Mouse (Mus musculus): ENCODE measurements around the gene Tuba3b. TPM values are rescaled to one million over a fixed set of nuclear protein-coding genes. Genes with fewer than 3 reads are reported as not detected.
A peak's percentile ranks its signal among the peaks of the same experiment; 100 is the strongest.

Tuba3b gene
- not detected for total RNA-seq (2021)
- long read RNA-seq = 0 reads

- no peak for DNase-seq (ENCODE audit: low spot score in 2 of 2)
These were observed at the start of gene Tuba3b for GRCm38 (mm10) chr6:145615666-145616210. TSS of gene Tuba3b (plus strand) at chr6:145615757.

DNA sequence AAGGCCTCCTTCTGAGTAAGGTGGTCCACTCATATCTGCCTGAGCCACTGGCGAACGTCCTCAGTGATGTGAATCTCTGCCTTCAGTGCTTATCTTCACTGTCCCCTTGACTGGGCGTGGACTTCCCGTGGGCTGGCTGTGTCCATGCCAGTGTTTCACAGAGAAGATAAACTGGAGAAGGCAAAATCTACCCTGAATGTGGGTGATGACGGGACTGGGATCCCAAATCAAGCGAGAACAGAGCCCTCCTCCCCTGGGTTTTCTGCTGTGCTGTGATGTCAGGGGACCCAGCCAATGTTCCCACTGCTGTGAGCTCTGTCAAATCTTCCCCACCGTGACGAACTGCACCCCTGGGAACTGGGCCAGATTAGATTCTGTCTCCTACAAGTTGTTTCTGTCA, 48.3 kb upstream of the Tuba3b start:
- no peak for DNase-seq (ENCODE audit: low spot score in 2 of 2)

GRCm38 (mm10) chr6:145567832-145568231, 47.7 kb upstream of the Tuba3b start:
- DNase-seq (ENCODE audit: low spot score in 2 of 2) = no peak

DNA sequence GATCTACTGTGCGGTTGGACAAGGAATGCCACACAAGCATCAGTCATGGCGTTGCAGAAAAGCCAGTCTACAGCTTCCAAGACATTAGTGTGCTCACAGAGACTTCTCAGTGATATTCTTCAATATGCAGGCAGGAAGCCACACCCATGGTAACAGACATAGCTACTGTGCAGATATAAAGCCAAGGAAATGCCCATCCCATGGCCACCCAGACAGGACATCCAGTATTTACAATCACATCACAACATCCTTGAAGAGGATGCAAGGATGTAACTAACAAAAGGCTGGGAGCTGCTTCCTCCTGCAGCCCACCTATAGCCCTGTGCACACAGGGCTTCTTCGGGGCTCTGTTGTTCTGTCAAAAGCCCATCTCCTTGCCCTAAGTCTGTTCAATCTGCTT, 46.9 kb upstream of the Tuba3b start:
- no peak for DNase-seq (ENCODE audit: low spot score in 2 of 2)

- no peak for DNase-seq (ENCODE audit: low spot score in 2 of 2)
These were observed 42.1 kb upstream of the Tuba3b start for GRCm38 (mm10) chr6:145573250-145574013.

DNA sequence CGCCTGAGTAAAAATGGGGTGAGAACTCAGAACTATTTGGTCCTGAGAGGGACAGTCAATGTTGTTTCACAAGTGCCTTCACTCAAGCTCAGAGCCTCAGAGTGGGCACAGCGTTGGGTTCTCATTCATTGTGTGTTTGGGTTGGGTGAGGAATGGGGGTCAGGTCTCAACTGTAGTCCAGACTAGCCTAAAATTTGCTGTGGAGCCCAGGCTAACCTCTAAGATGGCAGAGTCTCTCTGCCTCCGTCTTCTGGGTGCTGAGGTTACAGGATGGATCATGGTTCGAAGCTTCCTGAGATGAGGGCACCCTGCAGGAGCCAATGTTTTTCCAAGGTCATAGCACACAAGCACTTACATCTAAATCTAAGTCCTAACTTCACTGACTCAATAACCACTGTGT, 38.8 kb upstream of the Tuba3b start:
- no peak for DNase-seq (ENCODE audit: low spot score in 2 of 2)

- DNase-seq (ENCODE audit: low spot score in 2 of 2) = no peak
These were observed 36.9 kb upstream of the Tuba3b start for GRCm38 (mm10) chr6:145578457-145579185.

- no peak for DNase-seq (ENCODE audit: low spot score in 2 of 2)
These were observed 35.8 kb upstream of the Tuba3b start for GRCm38 (mm10) chr6:145579761-145580160.

GRCm38 (mm10) chr6:145581366-145582170, 34.0 kb upstream of the Tuba3b start:
- DNase-seq (ENCODE audit: low spot score in 2 of 2) = no peak

GRCm38 (mm10) chr6:145585052-145585973, 30.2 kb upstream of the Tuba3b start:
- DNase-seq (ENCODE audit: low spot score in 2 of 2) = peak; percentile 7 to 24

DNA sequence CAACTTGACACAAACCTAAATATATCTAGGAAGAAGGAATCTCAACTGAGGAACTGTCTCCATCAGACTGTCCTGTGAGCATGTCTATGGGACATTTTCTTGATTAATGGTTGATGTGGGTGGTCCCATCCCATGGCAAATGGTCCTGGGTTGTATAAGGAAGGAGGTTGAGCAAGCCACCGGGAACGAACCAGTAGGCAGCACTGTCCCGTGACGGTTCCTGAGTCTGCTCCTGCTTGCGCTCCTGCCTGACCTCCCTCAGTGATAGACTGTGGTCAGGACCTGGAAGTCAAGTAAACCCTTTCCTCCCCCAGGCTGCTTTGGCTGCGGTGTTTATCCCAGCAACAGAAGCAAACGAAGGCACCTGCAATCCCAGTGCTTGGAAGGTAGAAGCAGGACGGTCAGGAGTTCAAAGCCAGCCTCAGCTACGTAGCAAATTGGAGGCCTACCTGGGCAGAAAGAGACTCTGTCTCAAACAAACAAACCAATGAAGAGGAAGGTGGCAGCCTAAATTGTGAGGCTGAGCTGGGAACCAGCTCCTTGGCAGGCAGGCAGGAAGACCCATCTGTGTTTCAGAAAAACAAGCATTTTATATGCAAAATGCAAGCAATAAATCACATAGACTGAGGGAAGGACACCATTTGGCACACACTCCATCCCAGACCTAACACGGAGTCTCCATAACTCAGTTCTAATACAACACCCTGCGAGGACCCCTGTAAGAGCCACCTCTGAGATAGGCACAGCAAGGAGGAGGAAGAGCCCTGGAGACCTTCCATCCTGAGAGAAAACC, 24.9 kb upstream of the Tuba3b start:
- peak in 1 of 2 experiments; percentile 15 for DNase-seq (ENCODE audit: low spot score in 2 of 2)

GRCm38 (mm10) chr6:145591578-145591977, 24.0 kb upstream of the Tuba3b start:
- no peak for DNase-seq (ENCODE audit: low spot score in 2 of 2)

- DNase-seq (ENCODE audit: low spot score in 2 of 2) = no peak
These were observed 23.5 kb upstream of the Tuba3b start for GRCm38 (mm10) chr6:145592036-145592435.

DNA sequence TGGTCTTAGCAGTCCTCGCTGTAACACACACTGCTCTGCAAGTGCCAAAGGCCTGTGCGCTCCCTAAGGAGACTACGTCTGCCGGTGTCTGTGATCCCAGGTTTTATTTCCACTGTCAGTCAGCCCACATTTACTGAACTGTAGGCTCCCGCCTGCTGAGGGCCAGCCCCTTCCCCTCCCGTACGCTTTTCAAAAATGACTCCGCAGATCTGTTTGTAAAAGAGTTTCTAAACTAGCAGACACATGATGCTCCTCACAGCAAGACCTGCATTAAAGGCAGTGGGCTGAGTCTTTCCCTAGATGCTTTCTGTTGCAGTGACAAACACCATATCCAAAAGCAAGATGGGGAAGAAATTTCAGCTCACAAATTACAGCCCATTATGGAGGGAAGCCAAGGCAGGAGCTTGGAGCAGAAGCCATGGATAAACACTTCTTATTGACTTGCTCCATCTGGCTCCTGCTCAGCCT, 23.0 kb upstream of the Tuba3b start:
- no peak for DNase-seq (ENCODE audit: low spot score in 2 of 2)

GRCm38 (mm10) chr6:145593991-145594390, 21.6 kb upstream of the Tuba3b start:
- no peak for DNase-seq (ENCODE audit: low spot score in 2 of 2)

DNA sequence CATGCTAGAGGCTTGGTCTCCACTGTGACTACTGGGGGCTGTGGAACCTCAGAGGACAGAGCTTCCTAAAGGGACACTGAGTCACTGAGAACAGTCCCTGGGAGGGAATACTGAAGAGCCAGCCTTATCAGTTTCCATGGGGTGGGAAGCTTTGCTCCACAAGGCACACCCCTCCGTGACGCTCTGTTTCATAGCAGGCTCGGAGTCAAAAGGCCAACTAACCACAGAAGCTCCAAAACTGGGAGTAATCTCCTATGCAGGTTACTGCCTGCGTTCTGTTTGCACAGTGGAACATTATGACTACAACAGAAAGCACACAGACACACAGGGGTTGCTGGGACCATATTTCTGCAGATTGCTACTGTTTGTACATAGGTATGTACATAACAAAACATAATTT, 19.7 kb upstream of the Tuba3b start:
- DNase-seq (ENCODE audit: low spot score in 2 of 2) = no peak

- DNase-seq (ENCODE audit: low spot score in 2 of 2) = peak in 1 of 2 experiments; percentile 55
These were observed 16.6 kb upstream of the Tuba3b start for GRCm38 (mm10) chr6:145598794-145599555.

- no peak for DNase-seq (ENCODE audit: low spot score in 2 of 2)
These were observed 11.4 kb upstream of the Tuba3b start for GRCm38 (mm10) chr6:145604126-145604525.

- DNase-seq (ENCODE audit: low spot score in 2 of 2) = no peak
These were observed 10.9 kb upstream of the Tuba3b start for GRCm38 (mm10) chr6:145604648-145605047.
